Mouse (Mus musculus) embryo, embryonic 10.5 days (tissue): ENCODE measurements around the gene Kdf1.

Experiments used
- DNase-seq: peaks from one replicate; pipeline ENCODE4 v3.0.0-alpha.2; 2015; ENCODE audit warnings: low spot score

Kdf1 gene

GRCm38 (mm10) chr4:133518601-133519368, at the start of gene Kdf1:
Gene Kdf1 (plus strand): TSS chr4:133518963.
- peak; percentile 14 for DNase-seq

- DNase-seq, result peak; percentile 42
These were observed 49.6 kb upstream of the Kdf1 start for GRCm38 (mm10) chr4:133469122-133469521.

GRCm38 (mm10) chr4:133471135-133471821, 47.5 kb upstream of the Kdf1 start:
- DNase-seq, result no peak

GRCm38 (mm10) chr4:133473833-133474232, 44.9 kb upstream of the Kdf1 start:
- DNase-seq, result no peak

GRCm38 (mm10) chr4:133479458-133480184, 39.1 kb upstream of the Kdf1 start, which contains the start of gene Tent5b:
Gene Tent5b (plus strand): TSS chr4:133480132.
- peak; percentile 99 for DNase-seq

- DNase-seq, result no peak
These were observed 38.6 kb upstream of the Kdf1 start for GRCm38 (mm10) chr4:133480185-133480537.

GRCm38 (mm10) chr4:133480754-133481153, 38.0 kb upstream of the Kdf1 start:
- DNase-seq, result no peak

GRCm38 (mm10) chr4:133481488-133481887, 37.3 kb upstream of the Kdf1 start:
- no peak for DNase-seq

GRCm38 (mm10) chr4:133482479-133482878, 36.3 kb upstream of the Kdf1 start:
- no peak for DNase-seq

- DNase-seq, result peak; percentile 43
These were observed 34.3 kb upstream of the Kdf1 start for GRCm38 (mm10) chr4:133484266-133485025.

GRCm38 (mm10) chr4:133485691-133486425, 32.9 kb upstream of the Kdf1 start:
- no peak for DNase-seq

GRCm38 (mm10) chr4:133486673-133487357, 31.9 kb upstream of the Kdf1 start:
- DNase-seq, result no peak

- DNase-seq, result no peak
These were observed 30.0 kb upstream of the Kdf1 start for GRCm38 (mm10) chr4:133488619-133489392.

- DNase-seq, result peak; percentile 44
These were observed 29.1 kb upstream of the Kdf1 start for GRCm38 (mm10) chr4:133489489-133490245.

- no peak for DNase-seq
These were observed 27.0 kb upstream of the Kdf1 start for GRCm38 (mm10) chr4:133491800-133492199.

GRCm38 (mm10) chr4:133493895-133494294, 24.9 kb upstream of the Kdf1 start:
- DNase-seq, result no peak

GRCm38 (mm10) chr4:133494432-133494831, 24.3 kb upstream of the Kdf1 start:
- DNase-seq, result peak; percentile 95

GRCm38 (mm10) chr4:133494867-133495266, 23.9 kb upstream of the Kdf1 start:
- no peak for DNase-seq

- DNase-seq, result no peak
These were observed 23.1 kb upstream of the Kdf1 start for GRCm38 (mm10) chr4:133495711-133496110.
